Mouse (Mus musculus) forelimb bud, embryonic 11.5 days (tissue): ENCODE results near the gene Clip1.

Source experiments
- DNase-seq: peaks from one replicate; pipeline ENCODE4 v3.0.0-alpha.2; 2012; ENCODE audit warnings: low read depth, low spot score

Gene Clip1

DNA sequence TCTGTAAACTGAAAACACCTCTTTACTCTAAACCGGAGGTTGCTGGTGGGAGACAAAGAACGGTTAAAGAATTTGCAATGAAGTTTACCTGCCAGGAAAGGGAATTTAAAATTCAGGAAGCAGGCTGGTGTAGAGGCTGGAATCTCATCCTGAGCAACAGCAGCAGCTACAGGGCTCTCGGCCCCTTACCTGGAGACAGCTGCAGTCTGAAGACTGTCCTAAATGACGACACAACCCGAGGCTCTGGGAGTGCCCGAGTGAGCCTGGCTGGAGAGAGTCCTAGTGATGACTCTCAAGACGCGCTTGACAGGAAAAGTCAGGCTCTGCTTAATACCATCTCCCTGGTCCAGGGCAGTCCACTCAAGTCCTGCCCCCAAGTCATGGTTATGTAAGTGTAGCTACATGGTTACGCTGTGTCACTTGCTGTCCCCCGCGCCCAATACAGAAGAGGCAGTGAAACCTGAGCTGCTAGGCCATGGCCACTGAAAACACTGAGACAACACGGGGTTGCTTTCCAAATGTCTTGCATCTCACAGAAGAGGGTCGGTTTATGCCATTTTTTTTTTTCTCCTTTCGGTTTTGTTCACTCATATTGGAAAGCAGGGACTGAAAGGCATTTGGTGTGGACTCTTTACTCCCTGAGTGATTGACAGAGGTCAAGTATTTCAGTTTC lies 13.5 kb downstream of the Clip1 start:
- no peak for DNase-seq

DNA sequence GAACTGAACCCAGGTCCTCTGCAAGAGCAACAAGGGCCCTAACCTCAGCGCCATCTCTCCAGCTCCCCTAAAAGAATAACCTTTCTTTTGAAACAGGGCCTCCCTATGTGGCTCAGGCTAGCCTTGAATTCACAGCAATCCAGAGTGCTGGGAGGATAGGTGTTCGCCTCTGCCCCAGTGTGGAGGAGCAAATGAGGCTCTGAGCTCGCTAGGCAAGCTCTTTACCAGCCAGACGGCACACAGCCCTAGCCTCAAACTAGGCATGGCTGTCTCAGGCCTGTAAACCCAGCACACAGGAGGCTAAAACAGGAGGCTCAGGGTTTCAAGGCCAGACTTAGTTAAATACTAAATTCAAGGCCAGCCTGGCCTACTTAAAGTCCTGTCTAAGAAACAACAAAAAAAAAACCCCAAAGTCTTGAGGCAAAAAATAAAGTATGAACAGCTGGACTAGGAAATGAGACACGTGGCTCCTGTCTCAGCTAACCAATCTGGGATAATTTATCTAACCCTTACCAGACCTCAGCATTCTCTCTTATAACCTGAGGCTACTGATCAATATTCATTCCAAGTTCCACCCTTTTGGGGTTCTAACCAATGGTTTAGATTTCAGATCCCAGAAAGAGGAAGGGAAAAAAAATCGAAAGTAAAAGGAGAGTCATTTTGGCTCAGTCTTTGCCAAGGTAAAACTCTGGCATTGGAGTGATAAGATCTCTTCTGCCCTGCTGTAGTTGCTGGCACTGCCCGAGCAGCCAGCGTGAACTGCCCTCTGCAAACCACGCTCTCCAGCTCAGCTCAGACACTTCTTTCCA lies 14.2 kb downstream of the Clip1 start:
- DNase-seq = no peak

DNA sequence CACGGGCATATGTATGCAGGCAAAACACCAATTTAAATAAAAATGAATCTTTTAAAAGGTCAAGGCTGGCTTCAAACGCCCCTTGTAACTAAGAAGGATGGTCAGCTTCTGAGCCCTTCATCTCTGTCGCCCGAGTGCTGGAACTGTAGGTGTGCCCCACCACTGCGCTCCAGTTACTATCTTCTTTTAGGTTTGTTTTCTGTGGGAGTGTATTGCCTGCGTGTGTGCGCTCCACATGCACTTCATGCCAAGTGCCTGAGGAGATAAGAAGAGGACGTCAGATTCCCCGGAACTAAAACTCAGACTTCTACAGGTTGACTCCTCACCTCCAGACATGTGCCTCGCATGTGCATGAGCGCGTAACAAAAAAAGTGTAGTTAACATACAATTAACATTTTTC lies 16.5 kb downstream of the Clip1 start:
- DNase-seq = no peak

DNA sequence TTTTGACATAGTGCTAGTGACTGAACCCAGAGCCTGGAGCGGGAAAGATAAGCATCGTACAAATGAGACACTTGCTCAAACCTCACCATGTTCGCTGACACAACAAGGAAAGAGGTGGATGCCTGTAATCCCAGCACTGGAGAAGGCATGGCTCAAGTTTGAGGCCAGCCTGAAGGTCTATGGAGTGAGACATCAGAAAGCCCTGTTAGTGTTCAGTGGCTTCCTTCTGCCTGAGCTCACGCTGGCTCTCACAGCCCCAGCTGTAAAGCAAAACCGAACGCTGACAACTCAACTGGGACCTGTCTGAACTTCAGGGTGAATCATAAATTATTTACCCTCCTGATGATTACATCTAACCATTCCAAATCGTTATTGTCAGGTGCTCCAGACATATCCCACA lies 18.5 kb downstream of the Clip1 start:
- DNase-seq = no peak

DNA sequence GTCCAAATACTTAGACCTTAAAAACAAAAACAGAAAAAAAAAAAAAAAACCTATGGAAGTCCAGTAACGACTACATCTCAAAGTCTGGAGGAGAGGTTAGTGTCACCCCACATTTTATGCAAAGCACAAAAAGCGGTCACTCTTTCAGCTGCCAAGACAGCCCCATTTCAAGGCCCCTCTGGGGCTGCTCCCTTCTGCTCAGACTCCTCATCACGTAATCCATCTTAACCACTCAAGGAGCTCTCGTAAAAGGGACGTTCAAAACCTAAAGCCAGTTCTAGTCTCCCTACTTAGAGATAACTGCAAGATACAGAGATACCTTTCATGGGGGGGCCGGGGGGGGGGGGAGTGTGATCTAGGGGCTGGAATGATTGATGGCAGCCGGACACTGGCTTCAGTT lies 20.1 kb downstream of the Clip1 start:
- no peak for DNase-seq

DNA sequence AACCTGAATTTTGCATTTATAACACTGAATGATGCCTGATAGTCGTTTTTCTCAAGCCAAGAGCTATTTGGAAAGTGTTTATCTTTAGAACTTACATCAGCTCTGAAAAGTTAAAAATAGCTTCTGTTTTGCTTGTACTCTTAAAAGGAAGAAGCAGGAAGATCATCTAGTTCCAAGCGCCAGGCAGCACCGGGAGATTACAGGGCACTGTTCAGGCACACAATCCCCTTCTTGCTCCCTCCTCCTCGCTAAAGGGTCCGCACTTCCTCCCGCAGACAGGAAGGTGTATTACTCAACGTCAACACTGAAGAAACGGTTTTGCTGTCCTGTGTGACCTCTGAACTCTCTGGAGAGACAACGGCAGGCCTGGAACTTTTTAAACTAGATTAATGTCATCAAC lies 22.4 kb downstream of the Clip1 start:
- DNase-seq = no peak

DNA sequence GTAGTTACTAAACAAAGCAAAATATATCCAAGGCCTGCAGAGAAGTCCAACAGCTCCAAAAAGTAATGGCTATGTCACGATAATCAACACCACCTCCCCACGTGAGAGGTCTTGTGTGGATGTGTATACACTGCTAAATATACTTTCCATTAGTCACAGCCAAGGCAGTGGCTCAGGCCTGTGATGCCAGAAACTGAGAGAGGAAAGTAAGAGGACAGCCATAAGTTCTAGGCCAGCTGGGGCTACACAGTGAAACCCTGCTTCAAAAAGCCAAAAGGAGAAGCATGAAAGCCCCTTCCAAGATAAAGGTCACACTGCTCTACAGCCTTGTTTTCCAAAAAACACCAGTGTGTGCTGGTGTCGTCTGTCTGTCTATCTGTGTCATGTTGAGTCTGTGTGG lies 22.8 kb downstream of the Clip1 start:
- DNase-seq = no peak

DNA sequence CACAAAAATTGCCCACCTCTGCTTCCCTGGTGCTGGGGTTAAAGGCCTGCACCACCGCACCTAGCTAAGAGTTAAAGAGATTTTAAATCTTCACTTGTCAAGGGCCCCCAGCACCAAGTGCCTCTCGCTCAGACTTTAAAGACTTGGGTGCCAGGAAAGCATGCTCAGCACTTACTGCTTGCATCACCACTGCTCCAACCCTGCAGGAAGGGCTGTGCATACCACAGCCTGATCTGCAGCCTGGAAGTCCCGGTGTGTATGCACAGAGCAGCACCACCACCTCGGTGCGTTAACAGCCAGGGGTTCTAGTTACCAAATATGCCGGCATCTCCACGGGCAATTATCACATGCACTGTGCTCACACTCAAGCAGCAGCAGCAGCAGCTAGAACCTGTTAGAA lies 26.8 kb downstream of the Clip1 start:
- no peak for DNase-seq

DNA sequence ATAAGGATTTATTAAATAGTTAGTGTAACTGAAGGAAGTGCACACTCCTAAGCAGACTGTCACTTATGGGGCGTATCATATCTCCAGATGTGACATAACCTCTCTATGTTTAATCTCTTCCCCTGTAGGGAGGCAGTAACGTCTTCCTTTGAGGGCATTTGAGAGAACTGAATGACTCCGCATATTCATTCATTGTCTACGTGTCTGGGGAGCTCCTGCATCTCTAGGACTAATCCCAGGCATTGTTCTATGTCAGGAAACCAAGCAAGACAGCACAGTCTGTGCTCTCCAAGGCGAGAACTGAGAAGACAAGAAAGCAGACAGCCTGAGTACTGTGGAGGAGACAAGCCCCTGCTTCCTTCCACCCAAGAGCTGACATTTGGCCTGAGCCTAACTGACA lies 29.5 kb downstream of the Clip1 start:
- no peak for DNase-seq

DNA sequence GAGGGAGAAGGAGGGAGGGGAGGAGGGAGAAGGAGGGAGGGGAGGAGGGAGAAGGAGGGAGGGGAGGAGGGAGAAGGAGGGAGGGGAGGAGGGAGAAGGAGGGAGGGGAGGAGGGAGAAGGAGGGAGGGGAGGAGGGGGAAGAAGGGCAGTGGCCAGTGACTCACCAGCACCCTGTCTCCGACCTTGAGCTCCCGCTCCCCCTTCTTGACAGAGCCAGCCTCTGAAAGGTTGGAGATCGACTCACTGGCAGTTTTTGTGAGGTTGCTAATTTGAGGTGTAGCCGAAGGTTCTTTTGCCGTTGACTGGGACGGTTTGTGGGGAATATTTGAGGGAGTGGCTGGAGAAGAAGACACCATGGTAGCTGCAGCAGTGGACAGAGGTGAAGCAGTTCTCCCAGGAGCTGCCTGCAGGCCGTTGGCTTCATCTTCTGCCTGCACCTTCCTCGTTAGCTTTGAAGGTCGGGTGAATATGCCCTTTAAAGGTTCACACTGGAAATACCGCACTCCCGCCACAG lies 31.1 kb downstream of the Clip1 start:
- DNase-seq = no peak

DNA sequence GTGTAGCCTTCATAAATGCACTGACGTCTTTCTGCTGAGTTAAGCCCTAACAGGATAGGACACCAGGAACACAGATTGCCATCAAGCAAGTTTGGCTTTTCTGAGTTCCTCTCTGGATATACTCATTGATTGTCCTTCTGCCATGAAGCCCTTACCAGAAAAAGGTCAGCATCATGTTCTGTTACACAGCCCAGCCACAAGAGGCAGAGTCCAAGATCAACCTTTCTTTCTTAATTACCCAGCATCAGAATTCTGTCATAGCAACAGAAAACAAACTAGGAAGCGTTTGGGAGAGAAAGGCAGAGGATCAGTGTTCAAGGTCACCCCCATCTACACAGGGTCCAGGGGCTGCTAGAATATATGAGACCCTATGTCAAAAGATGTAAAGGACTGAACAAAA lies 33.6 kb downstream of the Clip1 start:
- DNase-seq = no peak

DNA sequence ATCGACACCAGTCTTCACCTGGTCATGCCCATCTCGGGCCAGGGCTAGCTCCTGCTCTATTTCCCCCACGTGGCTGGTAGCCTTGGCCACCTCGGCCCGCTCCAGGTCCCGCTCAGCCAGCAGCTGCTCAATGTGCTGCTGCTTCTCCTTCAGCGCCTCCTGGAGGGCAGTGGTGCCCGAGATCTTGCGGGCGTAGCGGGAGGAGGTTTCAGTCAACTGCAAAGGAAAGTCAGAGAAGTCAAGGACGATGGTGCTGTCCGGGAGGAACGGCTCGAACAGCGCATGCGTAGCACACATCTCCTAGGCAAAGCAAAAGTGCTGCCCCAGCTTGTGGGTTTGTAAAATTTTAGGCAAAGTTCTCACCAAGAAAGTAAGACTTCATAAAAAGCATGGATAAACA lies 42.0 kb downstream of the Clip1 start:
- no peak for DNase-seq

DNA sequence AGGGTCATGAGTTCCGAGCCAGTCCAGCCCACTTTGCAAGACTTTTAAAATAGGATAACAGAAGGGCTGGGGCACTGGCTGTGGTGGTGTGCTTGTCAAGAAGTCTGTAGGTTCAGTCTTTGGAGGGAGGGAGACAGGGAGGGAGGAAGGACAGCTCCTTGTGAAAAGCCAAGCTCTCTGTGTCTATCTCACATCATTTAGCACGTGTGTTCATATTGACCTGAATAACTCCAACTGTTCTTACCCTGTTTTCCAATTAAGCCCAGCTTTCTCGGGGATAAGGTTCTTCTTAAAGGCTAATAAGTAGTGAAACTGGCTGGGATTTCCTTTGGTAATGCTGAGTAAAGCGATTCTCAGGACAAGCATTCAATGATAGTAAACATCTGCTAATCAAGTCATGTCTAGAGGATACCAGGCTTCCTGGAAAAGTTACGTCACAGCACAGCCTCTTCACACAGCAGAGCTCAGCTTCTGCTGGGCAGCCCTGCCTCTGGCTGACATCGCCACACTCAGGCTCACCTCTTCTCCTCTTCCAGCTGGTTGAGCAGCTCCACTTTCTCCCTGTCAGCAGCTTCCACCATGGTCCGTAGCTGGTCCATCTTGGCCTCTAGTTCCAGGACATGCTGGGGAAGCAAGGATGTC lies 43.0 kb downstream of the Clip1 start:
- no peak for DNase-seq

DNA sequence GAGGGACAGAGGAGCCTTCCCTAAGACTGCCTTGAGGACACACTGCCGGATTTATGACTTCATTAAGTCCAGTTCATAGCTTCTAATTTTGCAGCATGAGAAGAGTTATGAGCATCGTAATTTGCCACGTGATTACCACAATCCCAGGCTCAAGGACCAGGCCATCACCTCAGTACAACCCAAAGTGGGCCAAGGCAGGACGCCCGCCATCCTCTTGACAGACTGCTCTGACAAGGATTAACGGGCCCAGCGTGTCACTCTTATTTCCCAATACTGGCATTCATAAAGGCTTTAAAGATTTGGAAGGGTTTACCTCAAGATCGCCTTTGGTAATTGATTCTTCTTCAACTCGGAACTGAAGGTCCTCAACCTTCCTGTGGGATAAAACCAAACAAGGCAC lies 44.2 kb downstream of the Clip1 start:
- DNase-seq = no peak

DNA sequence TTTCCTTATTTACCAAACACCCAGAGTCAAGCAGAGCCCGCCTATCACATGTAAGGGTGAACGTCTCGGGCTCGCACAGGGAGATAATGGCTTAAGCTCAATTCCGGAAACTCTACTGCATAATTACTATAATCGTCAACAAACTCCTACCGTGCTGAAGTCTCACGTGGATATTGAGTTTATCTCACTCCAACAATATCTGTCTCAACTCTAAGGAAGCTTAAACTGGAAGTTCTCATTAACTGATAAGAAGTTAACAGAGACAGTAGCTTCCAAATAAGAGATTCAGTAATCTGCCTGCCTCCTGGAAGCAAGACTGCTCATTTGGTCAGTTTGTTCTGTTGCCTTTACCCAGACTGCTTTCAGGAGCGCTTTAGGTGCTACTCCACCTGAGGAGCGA lies 53.2 kb downstream of the Clip1 start:
- DNase-seq = no peak

DNA sequence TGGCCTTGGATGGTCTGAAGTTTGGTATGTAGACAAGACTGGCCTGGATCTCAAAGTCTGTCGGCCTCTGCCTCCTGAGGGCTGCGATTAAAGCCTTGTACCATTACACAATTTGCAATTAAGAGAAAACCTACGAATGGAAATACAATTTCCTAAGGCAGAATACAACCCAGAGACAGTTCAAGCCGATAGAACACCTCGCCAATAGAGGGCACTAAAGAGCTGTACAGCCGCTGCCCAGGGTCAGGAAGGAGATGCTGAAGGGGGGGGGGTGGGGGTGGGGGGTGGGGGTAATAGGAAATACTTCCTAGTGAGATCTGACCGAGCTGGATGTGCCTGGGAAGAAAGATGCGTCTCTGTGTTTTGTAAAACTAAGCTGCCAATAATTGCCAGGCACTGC lies 57.8 kb downstream of the Clip1 start:
- DNase-seq = peak; percentile 60

DNA sequence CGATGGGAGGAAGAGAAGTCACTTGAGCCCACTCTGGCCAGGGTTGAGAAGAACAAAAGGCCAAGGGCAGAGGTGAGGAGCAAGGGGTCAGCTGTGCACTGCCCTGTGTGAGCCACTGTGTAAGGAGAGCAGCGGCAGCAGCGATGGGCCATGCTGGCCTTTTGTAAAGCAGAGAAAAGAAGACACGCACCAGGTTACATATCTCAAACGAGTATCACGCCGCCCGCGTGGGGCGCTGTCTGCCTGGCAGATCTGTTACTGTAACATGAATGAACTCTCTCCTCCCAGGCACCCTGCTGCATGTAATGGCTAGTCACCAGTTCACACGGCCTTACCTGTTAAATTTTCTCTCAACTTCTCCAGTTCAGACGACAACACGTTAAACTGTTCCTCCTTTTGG lies 62.0 kb downstream of the Clip1 start:
- DNase-seq = no peak

DNA sequence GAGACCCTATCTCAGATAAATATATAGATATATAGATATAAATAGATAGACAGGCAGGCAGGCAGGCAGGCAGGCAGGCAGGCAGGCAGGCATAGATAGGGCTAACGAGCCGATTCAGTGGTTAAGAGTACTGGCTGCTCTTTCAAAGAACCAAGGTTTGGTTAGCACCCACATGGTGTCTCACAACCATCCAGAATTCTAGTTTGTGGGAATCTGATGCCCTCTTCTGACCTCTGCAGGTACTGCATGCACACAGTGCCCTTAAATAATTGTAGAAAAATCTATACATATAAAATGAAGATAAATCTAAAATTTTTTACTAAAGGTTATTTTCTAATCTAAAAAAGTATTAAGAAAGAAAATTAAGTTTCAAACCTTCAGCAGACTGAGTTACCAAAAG lies 65.9 kb downstream of the Clip1 start:
- peak; percentile 34 for DNase-seq

DNA sequence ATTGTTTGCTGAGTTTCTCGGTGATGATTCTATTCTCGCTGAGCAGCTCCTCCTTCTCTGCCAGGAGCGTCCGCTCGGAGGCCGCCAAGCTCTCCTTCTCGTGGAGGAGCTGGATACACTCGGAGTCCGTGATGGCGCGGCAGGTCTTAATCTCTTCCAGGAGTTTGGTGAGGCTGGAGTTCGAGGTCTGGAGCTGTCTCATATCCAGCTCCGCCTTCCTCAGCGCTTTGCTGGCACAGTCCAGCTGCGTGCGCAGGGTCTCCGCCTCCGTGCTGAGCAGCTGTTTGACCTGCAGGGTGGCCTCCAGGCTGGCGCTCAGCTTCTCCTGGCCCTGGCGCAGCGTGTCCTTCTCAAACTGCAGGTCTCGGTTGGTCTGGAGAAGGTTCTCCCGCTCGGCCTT lies 70.2 kb downstream of the Clip1 start:
- no peak for DNase-seq

DNA sequence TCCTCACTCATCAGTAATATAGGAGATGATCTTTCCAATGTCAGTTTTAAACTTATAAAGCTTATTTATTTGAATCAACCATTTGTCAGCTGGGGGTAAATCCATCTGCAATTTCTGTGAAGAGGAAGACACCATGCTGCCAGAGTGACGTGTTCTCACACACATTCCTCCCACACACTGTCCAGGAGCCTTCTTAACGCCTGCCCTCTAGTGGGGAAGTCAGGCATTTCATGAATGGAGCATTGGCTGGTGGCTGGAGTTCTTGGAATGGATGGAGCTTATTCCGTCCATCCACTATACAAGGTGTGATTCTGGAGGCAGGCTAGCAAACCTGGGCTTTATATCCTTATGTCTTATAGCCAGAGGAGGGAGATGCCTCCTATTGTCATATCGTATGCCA lies 74.6 kb downstream of the Clip1 start:
- DNase-seq = peak; percentile 57

DNA sequence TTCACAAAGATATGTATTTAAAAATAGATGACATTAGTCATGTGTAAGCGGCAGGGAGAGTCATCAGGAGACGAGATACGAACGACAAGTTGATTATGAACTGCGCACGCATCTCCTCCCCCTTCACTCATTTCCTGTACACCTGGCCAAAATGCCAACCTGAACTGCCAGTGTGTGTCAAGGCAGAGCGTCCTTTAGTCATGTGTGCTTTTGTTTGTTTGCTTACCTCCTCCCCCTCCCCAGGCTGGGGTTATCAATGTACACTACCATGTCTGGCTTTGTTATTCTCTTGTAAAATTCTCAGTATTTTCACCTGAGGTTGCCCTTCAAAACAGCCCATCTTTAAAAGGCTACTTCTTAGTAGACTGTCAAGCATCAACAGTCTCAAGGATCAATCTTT lies 75.0 kb downstream of the Clip1 start:
- DNase-seq = no peak

DNA sequence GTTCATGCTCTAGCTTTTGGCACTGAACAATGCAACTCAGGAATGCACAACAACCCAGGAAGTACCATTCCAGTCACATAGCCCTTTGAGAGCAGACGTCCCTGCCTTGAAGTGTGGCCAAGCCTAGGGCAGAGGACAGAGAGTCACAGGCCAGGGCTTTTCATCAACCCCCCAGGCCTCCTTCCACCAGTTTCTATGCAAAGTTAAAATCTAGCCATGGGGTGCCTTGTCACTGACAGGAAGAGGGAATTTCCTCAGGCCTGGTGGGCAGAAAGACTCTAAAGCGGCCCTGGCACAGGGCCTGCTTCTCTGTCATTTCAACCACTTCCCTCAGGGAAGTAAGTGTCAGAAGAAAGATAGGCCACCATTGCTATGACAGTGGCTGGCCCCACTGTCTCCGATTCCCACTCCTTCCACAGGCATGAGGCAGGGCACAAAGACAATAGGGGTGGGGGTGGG lies 77.2 kb downstream of the Clip1 start:
- no peak for DNase-seq

DNA sequence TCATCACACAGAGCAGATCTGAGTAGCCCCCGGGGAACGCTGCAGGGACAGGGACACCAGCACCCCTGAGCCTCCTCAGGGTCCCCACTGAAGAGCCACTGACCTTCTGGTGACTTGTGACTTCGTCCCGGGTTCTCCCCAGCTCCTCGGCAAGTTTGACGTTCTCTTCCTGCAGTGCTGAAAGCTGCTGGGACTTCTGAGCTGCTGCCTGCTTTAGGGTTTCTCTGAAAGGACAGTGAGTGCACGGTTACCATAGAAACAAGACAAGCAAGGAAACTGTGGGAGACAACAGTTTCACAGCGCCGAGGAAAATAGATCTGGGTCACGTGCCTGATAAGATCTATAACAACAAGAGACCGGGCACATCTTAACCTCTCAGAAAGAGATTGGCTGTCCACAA lies 80.9 kb downstream of the Clip1 start:
- no peak for DNase-seq
